Mouse (Mus musculus): ENCODE measurements around the gene Tmem136. TPM values are rescaled to one million over a fixed set of nuclear protein-coding genes. Genes with fewer than 3 reads are reported as not detected.
"Not testable (repeated sequence)": the region's sequence is repeated elsewhere in the genome, so short reads cannot be mapped to it uniquely, and the experiment has no call there.

The Tmem136 gene
- total RNA-seq, 2 experiments from 2014 or later = 2.3 to 3.0 TPM

DNA sequence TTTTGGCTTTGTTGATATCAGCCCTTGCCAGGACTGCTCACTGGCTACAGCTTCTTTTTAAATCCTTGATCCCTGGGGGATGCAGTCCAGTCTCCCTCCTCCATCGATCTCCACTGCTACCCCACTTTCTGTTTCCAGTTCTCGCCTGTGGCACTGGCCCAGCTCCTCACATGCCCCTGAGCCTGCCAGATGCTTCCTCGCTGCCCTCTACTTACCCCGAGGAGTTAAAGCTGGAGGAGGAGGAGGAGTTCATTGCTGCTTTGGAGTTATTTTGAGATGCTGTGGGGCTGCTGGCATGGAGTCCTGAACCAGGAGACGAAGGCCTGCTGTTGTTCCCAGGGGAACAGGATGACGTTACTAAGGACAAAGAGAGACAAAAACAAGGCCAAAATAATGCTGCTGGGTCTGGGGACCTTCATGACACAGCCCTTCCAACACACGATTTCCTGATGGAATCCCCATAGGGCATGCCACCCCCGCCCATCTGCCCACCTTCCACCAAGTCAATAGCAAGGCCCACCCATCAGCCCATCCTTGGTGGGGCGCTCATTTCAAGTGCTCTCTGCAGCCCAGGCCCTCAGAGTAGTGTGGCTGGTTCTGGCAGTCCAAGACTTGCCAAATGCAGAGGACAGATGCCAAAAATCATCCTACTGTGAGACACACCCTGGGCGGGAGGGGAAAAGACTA is 10.9 kb upstream of the Tmem136 start:
- no peak for TF ChIP-seq CTCF (IDR thresholded peaks at IDR 0.05)
- H3K27ac ChIP-seq = peak overlapping the region; percentile 77
- peak overlapping the region; percentile 45 for H3K4me3 ChIP-seq
- intact Hi-C loops (cut with DNase I) = no loop called here
- peak; percentile 76 for DNase-seq

DNA sequence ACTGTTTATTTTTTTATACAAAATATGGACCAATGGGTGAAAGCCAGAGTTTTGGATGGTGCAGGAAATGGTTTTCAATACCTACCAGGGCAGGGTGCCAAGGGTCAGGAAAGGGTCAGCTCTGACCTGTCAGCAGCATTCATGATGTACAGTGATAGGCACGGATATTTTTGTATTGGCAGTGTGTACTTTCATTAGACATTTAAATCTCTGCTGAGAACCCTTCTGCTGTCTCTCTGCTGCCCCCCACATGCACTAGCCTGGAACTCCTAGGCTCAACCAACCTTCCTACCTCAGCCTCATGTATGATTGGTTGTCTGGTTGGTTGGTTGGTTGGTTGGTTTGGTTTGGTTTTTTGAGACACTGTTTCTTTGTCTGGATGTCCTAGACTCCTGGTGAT is 6.0 kb upstream of the Tmem136 start:
- Histone ChIP-seq H3K4me3 (no peak overlapping the region), H3K27ac (no peak overlapping the region)
- intact Hi-C loops (cut with DNase I) = no loop called here
- peak; percentile 53 for TF ChIP-seq CTCF (IDR thresholded peaks at IDR 0.05)
- DNase-seq = peak; percentile 36

DNA sequence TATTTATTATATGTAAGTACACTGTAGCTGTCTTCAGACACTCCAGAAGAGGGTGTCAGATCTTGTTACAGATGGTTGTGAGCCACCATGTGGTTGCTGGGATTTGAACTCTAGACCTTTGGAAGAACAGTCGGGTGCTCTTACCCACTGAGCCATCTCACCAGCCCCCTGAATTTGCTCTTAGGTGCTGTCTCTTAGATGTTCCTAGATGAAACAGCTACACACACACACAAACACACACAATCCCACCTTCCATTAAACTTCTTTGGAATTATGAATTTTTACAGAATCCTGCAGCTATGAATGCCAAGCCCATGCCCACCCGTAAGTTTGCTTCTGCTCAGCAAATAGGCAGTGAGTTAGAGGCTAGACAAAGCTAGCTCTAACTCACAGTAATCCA is 5.6 kb upstream of the Tmem136 start:
- H3K4me3 ChIP-seq; H3K27ac ChIP-seq; intact Hi-C loops (cut with DNase I); DNase-seq: not testable (repeated sequence)

DNA sequence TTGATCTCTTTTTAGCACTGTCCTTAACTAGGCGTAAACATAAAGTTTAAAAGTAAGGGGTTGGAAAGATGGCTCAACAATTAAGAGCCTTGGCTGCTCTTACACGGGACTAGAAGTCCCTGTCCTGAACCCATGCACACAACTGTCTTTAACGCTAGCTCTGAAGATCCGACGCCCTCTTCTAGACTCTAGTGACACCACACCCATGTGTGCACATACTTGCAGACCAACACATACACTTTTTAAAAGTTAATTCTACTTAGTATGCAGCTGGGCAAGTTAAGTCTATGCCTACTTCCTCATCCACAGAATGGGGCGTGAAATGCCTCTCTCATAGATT is 597 bp upstream of the Tmem136 start:
- intact Hi-C loops (cut with DNase I) = no loop called here
- no peak for TF ChIP-seq CTCF (IDR thresholded peaks at IDR 0.05)
- DNase-seq = no peak
- 0 out of 2 replicates have a peak overlapping the region, but pooled peaks have one; percentile 76 for H3K27ac ChIP-seq
- H3K4me3 ChIP-seq = no peak overlapping the region

DNA sequence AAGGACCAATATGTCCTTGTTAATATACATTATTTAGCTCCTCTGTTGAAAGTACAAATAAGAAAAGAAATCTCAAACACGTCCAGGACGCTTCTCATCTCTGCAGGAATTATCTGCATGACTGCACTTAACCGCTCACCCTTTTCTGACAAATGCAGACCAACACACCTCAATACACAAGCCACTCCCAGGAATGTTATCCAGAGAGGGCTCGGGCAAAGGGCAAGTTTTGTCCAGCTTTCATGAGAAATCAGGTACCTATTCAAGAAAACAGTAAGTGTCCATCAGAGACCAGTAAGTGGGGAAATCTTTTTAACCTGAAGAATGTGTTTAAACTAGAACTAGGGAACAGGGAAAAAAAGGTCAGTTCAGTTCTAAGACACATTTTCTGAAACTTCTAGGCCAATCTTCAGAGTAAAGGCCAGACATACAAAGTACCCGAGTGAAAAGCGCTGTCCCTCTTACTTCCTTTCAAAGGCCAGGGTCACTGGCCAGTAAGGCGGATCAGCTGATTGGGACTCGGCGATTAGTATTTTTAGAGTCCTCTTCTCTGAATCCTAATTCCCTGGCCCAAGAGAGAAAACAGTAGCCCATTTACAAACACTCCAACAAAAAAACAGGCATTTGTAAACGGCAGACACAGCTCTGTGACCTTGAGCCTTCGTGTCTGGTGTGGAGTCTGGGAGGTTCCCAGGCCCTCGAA is 788 bp downstream of the Tmem136 start:
- Histone ChIP-seq H3K27ac (peak overlapping the region; percentile 76), H3K4me3 (peak overlapping the region; percentile 77)
- no peak for TF ChIP-seq CTCF (IDR thresholded peaks at IDR 0.05)
- peak; percentile 35 for DNase-seq
- intact Hi-C loops (cut with DNase I) = no loop called here

DNA sequence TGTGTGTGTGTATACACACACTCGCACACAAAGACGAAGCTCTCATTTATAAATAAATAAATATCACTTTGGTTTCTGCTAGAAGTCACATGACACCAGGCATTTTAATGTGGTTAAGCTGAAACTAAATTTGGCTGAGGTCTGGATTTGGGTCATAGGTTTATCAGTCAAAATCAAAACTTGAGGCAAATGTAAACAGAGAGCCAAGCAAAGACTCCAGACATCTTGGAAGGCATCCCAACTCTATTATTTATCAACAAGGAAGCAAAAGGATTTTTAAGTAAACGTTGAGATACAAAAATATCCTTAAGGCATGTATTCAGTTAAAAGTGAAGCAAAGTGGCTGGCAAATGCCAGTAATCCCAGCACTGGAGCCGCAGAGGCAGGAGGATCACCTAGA is 1.5 kb downstream of the Tmem136 start:
- DNase-seq = no peak
- TF ChIP-seq CTCF (IDR thresholded peaks at IDR 0.05) = no peak
- peak overlapping the region; percentile 76; the same call in 1 of the 2 replicates for H3K27ac ChIP-seq
- intact Hi-C loops (cut with DNase I) = no loop called here
- no peak overlapping the region for H3K4me3 ChIP-seq

DNA sequence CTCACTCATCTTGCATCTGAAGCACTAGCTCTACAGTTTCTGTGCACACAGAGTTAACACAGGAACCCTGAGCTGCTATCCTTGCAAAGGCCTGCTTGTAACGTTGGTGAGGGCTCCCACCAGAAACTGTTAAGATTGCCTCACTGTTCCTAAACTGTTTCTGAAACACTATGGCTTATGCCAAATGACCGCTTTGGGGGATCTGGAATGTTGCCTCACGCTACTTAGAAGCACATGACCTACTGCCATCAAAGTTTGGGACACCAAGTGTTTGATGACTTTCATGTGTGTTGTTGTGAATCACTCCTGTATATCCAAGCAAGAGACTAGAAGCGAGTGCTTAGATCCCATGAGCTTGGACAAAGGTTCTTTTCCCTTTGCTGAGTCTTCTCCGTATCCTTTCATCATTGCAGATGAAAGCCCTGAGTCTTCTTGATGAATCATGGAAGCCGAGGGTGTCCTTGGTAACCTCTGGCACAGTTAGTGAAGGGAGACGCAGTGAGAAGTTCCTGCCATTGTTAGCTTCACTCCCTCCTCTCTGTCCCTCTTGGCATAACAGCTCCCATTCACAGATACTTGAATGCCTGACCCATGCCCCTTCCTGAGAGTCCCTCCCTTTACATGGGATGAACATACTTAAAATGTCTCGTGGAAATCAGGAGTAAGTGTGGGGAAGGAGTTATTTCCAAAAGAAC is 5.9 kb downstream of the Tmem136 start:
- no peak for DNase-seq
- intact Hi-C loops (cut with DNase I) = no loop called here
- Histone ChIP-seq H3K27ac (no peak overlapping the region), H3K4me3 (no peak overlapping the region)
- TF ChIP-seq CTCF (IDR thresholded peaks at IDR 0.05) = no peak

DNA sequence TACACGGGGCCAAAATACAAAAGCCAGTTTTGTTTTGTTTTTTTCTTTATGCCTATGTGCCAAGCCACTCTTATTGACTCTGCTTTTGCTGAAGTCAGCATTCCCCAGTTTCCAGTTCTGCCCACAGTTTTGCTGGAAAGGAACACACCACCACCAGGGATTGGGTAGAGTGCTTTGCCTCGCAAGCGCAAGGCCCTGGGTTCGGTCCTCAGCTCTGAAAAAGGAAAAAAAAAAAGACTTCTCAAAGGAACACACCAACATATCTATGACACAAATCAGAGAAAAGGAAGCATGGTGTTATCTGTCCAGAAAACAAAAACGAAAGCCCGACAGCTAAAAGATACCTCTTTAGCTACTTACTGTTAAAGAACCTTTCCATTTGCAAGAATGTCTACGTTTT is 7.2 kb downstream of the Tmem136 start:
- no peak overlapping the region for H3K27ac ChIP-seq

DNA sequence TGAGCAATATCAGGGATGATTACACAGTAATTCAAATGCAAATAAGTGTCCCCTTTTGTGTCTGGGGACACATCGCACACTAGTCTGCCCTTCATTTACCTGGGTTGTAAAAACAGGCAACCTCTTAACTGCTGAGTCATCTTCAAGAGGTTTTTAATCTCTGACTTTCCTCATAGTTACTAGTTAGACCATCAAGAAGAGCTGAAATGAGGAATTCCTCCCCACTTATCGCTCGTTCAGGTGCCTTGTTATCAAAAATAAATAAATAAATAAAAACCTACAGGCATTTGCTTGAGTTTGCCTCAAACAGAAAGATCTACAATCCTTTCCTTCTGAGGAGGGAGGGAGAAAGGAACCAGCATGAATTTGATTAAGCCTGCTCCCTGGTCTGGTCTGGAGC is 7.6 kb downstream of the Tmem136 start:
- Histone ChIP-seq H3K4me3 (no peak overlapping the region), H3K27ac (peak overlapping the region; percentile 3; the same call in 1 of the 2 replicates)
- intact Hi-C loops (cut with DNase I) = no loop called here
- no peak for TF ChIP-seq CTCF (IDR thresholded peaks at IDR 0.05)
- DNase-seq = no peak

More for the DNA sequence above, 7.2 kb downstream of the Tmem136 start:
- TF ChIP-seq CTCF (IDR thresholded peaks at IDR 0.05) = no peak
- no peak overlapping the region for H3K4me3 ChIP-seq
- intact Hi-C loops (cut with DNase I) = no loop called here
- DNase-seq = no peak

DNA sequence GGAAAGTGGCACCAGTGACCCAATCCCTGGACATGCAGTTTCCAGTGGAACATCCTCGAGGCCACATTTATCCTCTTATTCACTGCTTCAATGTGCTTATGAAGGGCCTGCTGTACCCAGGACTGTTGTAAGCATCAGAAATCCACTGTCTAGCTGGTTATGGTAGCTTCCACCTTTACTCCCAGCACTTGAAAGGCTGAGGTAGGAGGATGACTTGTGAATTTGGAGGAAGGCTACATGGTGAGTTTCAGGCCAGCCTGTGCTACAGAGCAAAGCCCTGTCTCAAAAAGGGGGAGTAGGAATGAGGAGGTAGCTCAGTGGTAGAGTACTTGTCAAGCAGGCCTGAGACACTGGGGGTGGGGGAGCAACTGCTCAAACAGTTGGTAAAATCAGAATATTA is 8.3 kb downstream of the Tmem136 start:
- H3K27ac ChIP-seq = peak overlapping the region; percentile 97

DNA sequence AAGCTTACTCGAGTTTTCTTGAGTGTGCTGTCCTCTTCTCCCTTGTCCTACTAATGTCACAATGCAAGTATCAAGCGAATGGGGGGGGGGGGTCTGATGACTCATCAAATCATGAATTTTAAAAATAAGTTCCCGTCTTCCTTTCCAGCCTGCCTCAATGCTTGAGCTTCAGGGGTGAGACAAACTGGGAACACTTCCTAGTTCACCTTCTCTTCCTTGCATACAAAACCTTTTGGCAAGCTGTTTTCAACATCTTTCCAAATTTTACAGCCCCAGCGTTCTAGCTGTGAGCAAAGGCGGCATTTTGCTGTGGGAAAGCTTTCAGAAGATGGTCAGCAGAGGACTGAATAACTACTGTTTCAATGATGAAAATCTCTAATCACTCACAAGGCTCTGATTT is 8.8 kb downstream of the Tmem136 start:
- H3K27ac ChIP-seq = peak overlapping the region; percentile 97
- DNase-seq = no peak
- intact Hi-C loops (cut with DNase I) = loop anchor here (1.0 kb wide), 1 partner anchor 107 kb away; no protein-coding TSS in a partner anchor
- peak overlapping the region; percentile 97 for H3K4me3 ChIP-seq
- TF ChIP-seq CTCF (IDR thresholded peaks at IDR 0.05) = no peak

More for the DNA sequence above, 8.3 kb downstream of the Tmem136 start:
- DNase-seq = no peak
- intact Hi-C loops (cut with DNase I) = no loop called here
- H3K4me3 ChIP-seq = no peak overlapping the region
- no peak for TF ChIP-seq CTCF (IDR thresholded peaks at IDR 0.05)

DNA sequence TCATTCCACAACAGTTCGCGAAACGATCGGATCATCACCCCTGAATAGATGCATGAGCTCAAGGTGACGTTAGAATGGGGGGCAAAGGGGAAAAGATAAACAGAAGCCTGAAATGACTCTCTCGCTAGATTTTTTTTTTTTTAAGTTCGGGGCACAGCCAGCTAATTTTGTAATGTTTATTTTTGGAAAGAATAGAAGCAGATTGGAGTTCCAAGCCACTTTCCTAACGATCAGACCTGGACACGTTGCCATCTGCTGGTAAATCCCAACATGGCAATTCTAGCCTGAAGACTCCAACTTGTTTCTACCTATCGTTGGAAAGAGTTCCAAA is 9.2 kb downstream of the Tmem136 start, which contains the start of gene Arhgef12:
TSS of gene Arhgef12 (minus strand) at position 53 of the 331 bp plus-strand sequence.
- TF ChIP-seq CTCF (IDR thresholded peaks at IDR 0.05) = peak; percentile 79
- intact Hi-C loops (cut with DNase I) = loop anchor here (1.0 kb wide), 1 partner anchor 107 kb away; no protein-coding TSS in a partner anchor
- peak; percentile 66 for DNase-seq
- H3K27ac ChIP-seq = peak within 1 kb of the TSS; percentile 97
- H3K4me3 ChIP-seq = peak within 1 kb of the TSS; percentile 97

Data from gastrocnemius, adult 2 months (tissue).